In the genomic region with DNA sequence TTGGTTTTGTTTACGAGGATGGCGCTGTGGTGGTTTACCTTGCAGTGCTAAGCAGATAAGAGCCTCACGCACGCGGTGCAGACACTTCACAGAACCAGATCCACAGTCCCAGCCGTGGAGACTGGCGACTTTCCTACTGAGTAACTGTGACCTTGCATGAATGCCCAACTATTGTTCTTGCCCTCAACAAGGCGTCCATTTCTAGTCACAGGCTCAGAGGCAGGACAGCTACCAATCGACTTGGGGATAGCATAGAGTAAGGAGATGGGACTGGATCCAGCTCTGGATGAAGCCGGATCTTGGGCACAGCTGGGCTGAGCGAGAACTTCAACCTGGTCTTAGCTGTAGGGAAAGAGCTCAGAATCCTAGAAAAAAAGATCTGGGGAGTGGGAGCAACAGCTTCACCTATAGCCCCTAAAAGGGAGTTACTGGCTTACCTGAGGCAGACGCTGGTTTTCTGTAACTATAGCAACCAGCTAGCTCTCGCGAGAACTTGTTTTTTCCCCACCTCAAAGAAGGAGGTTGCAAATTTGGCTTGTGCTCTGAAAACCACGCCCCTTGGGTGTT, we compare ENCODE assay signal across 8 mouse cellular contexts. TPM values are rescaled to one million over a fixed set of nuclear protein-coding genes. Genes with fewer than 3 reads are reported as not detected.
A peak's percentile ranks its signal among the peaks of the same experiment; 100 is the strongest.
DNase-seq lines count a peak whose midpoint lies in the region; ATAC-seq and TF ChIP-seq lines count a peak whose summit lies in the region.

TSS of gene Cfap70 (minus strand) at position 462 of the 567 bp plus-strand sequence.

- peak within 1 kb of the TSS; percentile 43 for H3K9ac ChIP-seq in hindbrain, embryonic 15.5 days

- intact Hi-C loops in left cerebral cortex, adult 2 months (cut with DNase I): no loop called here

- peak within 1 kb of the TSS; percentile 72 for H3K4me2 ChIP-seq in hindbrain, embryonic 15.5 days

- TF ChIP-seq CTCF in left cerebral cortex, adult 2 months (IDR thresholded peaks at IDR 0.05): no peak

- H3K4me1 ChIP-seq in hindbrain, embryonic 15.5 days (replicated peaks): 0 out of 2 replicates have a peak, but pooled peaks cover 7% of the 10 kb centered on the region

- no peak within 1 kb of the TSS for H3K27ac ChIP-seq in hindbrain, embryonic 15.5 days (replicated peaks)
- H3K27ac ChIP-seq in left cerebral cortex, adult 2 months: no peak within 1 kb of the TSS; the same call in 1 of the 2 replicates

- H3K9me3 ChIP-seq in hindbrain, embryonic 15.5 days: no peaks in the 10 kb centered on the region

- H3K36me3 ChIP-seq in hindbrain, embryonic 15.5 days: peaks cover 9% of the 10 kb centered on the region; the same call in 1 of the 2 replicates

- peak; percentile 85 for ATAC-seq in hindbrain, embryonic 15.5 days (ENCODE audit: low FRiP score, low read depth)

- 4% methylated on average over 15 of the region's 15 CpGs for WGBS in hindbrain, embryonic 15.5 days

- no peaks in the 10 kb centered on the region for H3K27me3 ChIP-seq in hindbrain, embryonic 15.5 days

- H3K4me3 ChIP-seq in hindbrain, embryonic 15.5 days: peak within 1 kb of the TSS; percentile 44
- peak within 1 kb of the TSS; percentile 49 for H3K4me3 ChIP-seq in left cerebral cortex, adult 2 months

- peak; percentile 95 for DNase-seq in R1 (ENCODE audit: low read depth, low spot score)
- DNase-seq in cerebellum, adult 9-11 months: peak; percentile 27
- peak; percentile 51 to 67 for DNase-seq in frontal cortex, adult 2 months (ENCODE audit: extremely low spot score in 1 of 2, low spot score in 1 of 2)
- DNase-seq in left cerebral cortex, adult 2 months (ENCODE audit: extremely low spot score in 1 of 2, low spot score in 2 of 2): peak; percentile 44 to 51
- peak; percentile 36 to 77 for DNase-seq in lung, postnatal 4 days
- peak; percentile 42 for DNase-seq in right cerebral cortex, postnatal 14 days
- peak; percentile 65 to 67 for DNase-seq in urinary bladder, postnatal 36 days (ENCODE audit: low spot score in 2 of 2)

RNA-seq across cellular contexts. Expression of gene Cfap70, which starts in this region (rescaled TPM):
- polyA plus RNA-seq in frontal cortex, adult 2 months (2012; rRNA removed): 0.72 and 1.7 TPM in 2 replicates
- polyA plus RNA-seq in hindbrain, embryonic 15.5 days (2015; fragmentation: Nextera tagmentation; extraction: Ambion mirVana): 1.1 and 1.5 TPM in 2 replicates
- 1 to 10 TPM in 1 of 2 experiments, under 1 TPM in 1; 0.95 to 2.2 TPM for total RNA-seq in left cerebral cortex, adult 2 months (2021)

Comparison
In these comparisons a context has a peak if more than half of its experiments do, and no peak if none do; other contexts are left out.
1. DNase-seq: peak in every context shown above with its lines; median percentile 95 in R1; 66 in urinary bladder, postnatal 36 days; 59 in frontal cortex, adult 2 months; 56 in lung, postnatal 4 days; 48 in left cerebral cortex, adult 2 months; 42 in right cerebral cortex, postnatal 14 days; 27 in cerebellum, adult 9-11 months.